Mouse (Mus musculus): Measurements from ENCODE around the gene Sez6l2. TPM values are rescaled to one million over a fixed set of nuclear protein-coding genes. Genes with fewer than 3 reads are reported as not detected.

The Sez6l2 gene
- polyA plus RNA-seq, 1 experiment from 2014 or later, result 0.43 TPM

GRCm38 (mm10) chr7:126986319-126986718 is 36.0 kb downstream of the Sez6l2 start:
- H3K4me3 ChIP-seq (ENCODE audit: low read depth, low read length), result no peak overlapping the region
- ATAC-seq, result peak; percentile 38; the same call in 1 of the 2 replicates
- H3K9me3 ChIP-seq (ENCODE audit: low read length), result no peaks in the 10 kb centered on the region
- H3K36me3 ChIP-seq (replicated peaks; ENCODE audit: insufficient read depth, low read length), result peaks cover 17% of the 10 kb centered on the region
- H3K27me3 ChIP-seq (ENCODE audit: insufficient read depth, low read length), result no peaks in the 10 kb centered on the region
- 52% methylated on average over 9 of the region's 9 CpGs for WGBS (ENCODE audit: insufficient replicate concordance)
- H3K27ac ChIP-seq (ENCODE audit: low read depth), result no peak overlapping the region
- no peak for TF ChIP-seq EP300 (IDR thresholded peaks at IDR 0.05; ENCODE audit: low read depth)
- TF ChIP-seq CTCF (IDR thresholded peaks at IDR 0.05; ENCODE audit: low read depth), result peak; percentile 62
- peaks cover 8% of the 10 kb centered on the region; the same call in 1 of the 2 replicates for H3K4me1 ChIP-seq (ENCODE audit: insufficient read depth)
- no peak overlapping the region for H3K4me2 ChIP-seq (ENCODE audit: low read depth, low read length)
- DNase-seq, result peak; percentile 49
- no peak overlapping the region for H3K9ac ChIP-seq (replicated peaks)

- TF ChIP-seq CTCF (IDR thresholded peaks at IDR 0.05; ENCODE audit: low read depth) (no peak), EP300 (IDR thresholded peaks at IDR 0.05; ENCODE audit: low read depth) (no peak)
- ATAC-seq (no peak), DNase-seq (no peak)
- no peaks in the 10 kb centered on the region for H3K27me3 ChIP-seq (ENCODE audit: insufficient read depth, low read length)
- H3K4me2 ChIP-seq (ENCODE audit: low read depth, low read length), result no peak overlapping the region
- no peak overlapping the region for H3K27ac ChIP-seq (ENCODE audit: low read depth)
- H3K9me3 ChIP-seq (ENCODE audit: low read length), result no peaks in the 10 kb centered on the region
- no peak overlapping the region for H3K9ac ChIP-seq (replicated peaks)
- no peaks in the 10 kb centered on the region for H3K4me1 ChIP-seq (ENCODE audit: insufficient read depth)
- H3K36me3 ChIP-seq (replicated peaks; ENCODE audit: insufficient read depth, low read length), result peaks cover 24% of the 10 kb centered on the region
- H3K4me3 ChIP-seq (ENCODE audit: low read depth, low read length), result no peak overlapping the region
- 69% methylated on average over 8 of the region's 8 CpGs for WGBS (ENCODE audit: insufficient replicate concordance)
Observed at GRCm38 (mm10) chr7:126988816-126989215, 38.5 kb downstream of the Sez6l2 start.

GRCm38 (mm10) chr7:126996449-126996848 is 46.1 kb downstream of the Sez6l2 start:
- Histone ChIP-seq H3K9ac (replicated peaks) (no peak overlapping the region), H3K27me3 (ENCODE audit: insufficient read depth, low read length) (no peaks in the 10 kb centered on the region), H3K27ac (ENCODE audit: low read depth) (no peak overlapping the region), H3K4me1 (ENCODE audit: insufficient read depth) (no peaks in the 10 kb centered on the region), H3K4me3 (ENCODE audit: low read depth, low read length) (no peak overlapping the region), H3K36me3 (replicated peaks; ENCODE audit: insufficient read depth, low read length) (peaks cover 26% of the 10 kb centered on the region), H3K4me2 (ENCODE audit: low read depth, low read length) (no peak overlapping the region), H3K9me3 (ENCODE audit: low read length) (0 out of 2 replicates have a peak, but pooled peaks cover 3% of the 10 kb centered on the region)
- TF ChIP-seq CTCF (IDR thresholded peaks at IDR 0.05; ENCODE audit: low read depth) (peak; percentile 43), EP300 (IDR thresholded peaks at IDR 0.05; ENCODE audit: low read depth) (no peak)
- ATAC-seq (no peak), DNase-seq (no peak)
- WGBS (ENCODE audit: insufficient replicate concordance), result 75% methylated on average over 4 of the region's 4 CpGs

GRCm38 (mm10) chr7:126999568-126999967 is 49.2 kb downstream of the Sez6l2 start:
- Histone ChIP-seq H3K9me3 (ENCODE audit: low read length) (0 out of 2 replicates have a peak, but pooled peaks cover 3% of the 10 kb centered on the region), H3K4me1 (ENCODE audit: insufficient read depth) (no peaks in the 10 kb centered on the region), H3K9ac (replicated peaks) (no peak overlapping the region), H3K4me2 (ENCODE audit: low read depth, low read length) (no peak overlapping the region), H3K36me3 (replicated peaks; ENCODE audit: insufficient read depth, low read length) (peaks cover 18% of the 10 kb centered on the region), H3K27ac (ENCODE audit: low read depth) (no peak overlapping the region), H3K4me3 (ENCODE audit: low read depth, low read length) (no peak overlapping the region), H3K27me3 (ENCODE audit: insufficient read depth, low read length) (no peaks in the 10 kb centered on the region)
- DNase-seq (no peak), ATAC-seq (no peak)
- TF ChIP-seq CTCF (IDR thresholded peaks at IDR 0.05; ENCODE audit: low read depth) (no peak), EP300 (IDR thresholded peaks at IDR 0.05; ENCODE audit: low read depth) (no peak)
- 58% methylated on average over 10 of the region's 10 CpGs for WGBS (ENCODE audit: insufficient replicate concordance)

GRCm38 (mm10) chr7:127003620-127004019 is 53.3 kb downstream of the Sez6l2 start:
- Histone ChIP-seq H3K27me3 (ENCODE audit: insufficient read depth, low read length) (no peaks in the 10 kb centered on the region), H3K4me1 (ENCODE audit: insufficient read depth) (peaks cover 15% of the 10 kb centered on the region), H3K9ac (replicated peaks) (no peak overlapping the region), H3K4me2 (ENCODE audit: low read depth, low read length) (no peak overlapping the region), H3K36me3 (replicated peaks; ENCODE audit: insufficient read depth, low read length) (peaks cover 2% of the 10 kb centered on the region; the same call in 1 of the 2 replicates), H3K4me3 (ENCODE audit: low read depth, low read length) (no peak overlapping the region), H3K9me3 (ENCODE audit: low read length) (no peaks in the 10 kb centered on the region), H3K27ac (ENCODE audit: low read depth) (no peak overlapping the region)
- TF ChIP-seq CTCF (IDR thresholded peaks at IDR 0.05; ENCODE audit: low read depth), result no peak
- TF ChIP-seq EP300 (IDR thresholded peaks at IDR 0.05; ENCODE audit: low read depth), result no peak
- WGBS (ENCODE audit: insufficient replicate concordance), result 82% methylated on average over 5 of the region's 5 CpGs
- DNase-seq, result no peak
- ATAC-seq, result no peak

GRCm38 (mm10) chr7:127004122-127004875 is 53.9 kb downstream of the Sez6l2 start:
- H3K36me3 ChIP-seq (replicated peaks; ENCODE audit: insufficient read depth, low read length), result no peaks in the 10 kb centered on the region; the same call in 1 of the 2 replicates
- no peak overlapping the region for H3K9ac ChIP-seq (replicated peaks)
- 87% methylated on average over 4 of the region's 4 CpGs for WGBS (ENCODE audit: insufficient replicate concordance)
- TF ChIP-seq EP300 (IDR thresholded peaks at IDR 0.05; ENCODE audit: low read depth) (no peak), CTCF (IDR thresholded peaks at IDR 0.05; ENCODE audit: low read depth) (peak; percentile 54)
- no peaks in the 10 kb centered on the region for H3K9me3 ChIP-seq (ENCODE audit: low read length)
- H3K4me1 ChIP-seq (ENCODE audit: insufficient read depth), result peaks cover 21% of the 10 kb centered on the region
- DNase-seq (no peak), ATAC-seq (no peak)
- no peak overlapping the region for H3K4me3 ChIP-seq (ENCODE audit: low read depth, low read length)
- no peaks in the 10 kb centered on the region for H3K27me3 ChIP-seq (ENCODE audit: insufficient read depth, low read length)
- no peak overlapping the region for H3K27ac ChIP-seq (ENCODE audit: low read depth)
- H3K4me2 ChIP-seq (ENCODE audit: low read depth, low read length), result no peak overlapping the region

Data from liver, postnatal 0 days (tissue).